8 mouse cellular contexts compared by ENCODE assay signal in the genomic region with DNA sequence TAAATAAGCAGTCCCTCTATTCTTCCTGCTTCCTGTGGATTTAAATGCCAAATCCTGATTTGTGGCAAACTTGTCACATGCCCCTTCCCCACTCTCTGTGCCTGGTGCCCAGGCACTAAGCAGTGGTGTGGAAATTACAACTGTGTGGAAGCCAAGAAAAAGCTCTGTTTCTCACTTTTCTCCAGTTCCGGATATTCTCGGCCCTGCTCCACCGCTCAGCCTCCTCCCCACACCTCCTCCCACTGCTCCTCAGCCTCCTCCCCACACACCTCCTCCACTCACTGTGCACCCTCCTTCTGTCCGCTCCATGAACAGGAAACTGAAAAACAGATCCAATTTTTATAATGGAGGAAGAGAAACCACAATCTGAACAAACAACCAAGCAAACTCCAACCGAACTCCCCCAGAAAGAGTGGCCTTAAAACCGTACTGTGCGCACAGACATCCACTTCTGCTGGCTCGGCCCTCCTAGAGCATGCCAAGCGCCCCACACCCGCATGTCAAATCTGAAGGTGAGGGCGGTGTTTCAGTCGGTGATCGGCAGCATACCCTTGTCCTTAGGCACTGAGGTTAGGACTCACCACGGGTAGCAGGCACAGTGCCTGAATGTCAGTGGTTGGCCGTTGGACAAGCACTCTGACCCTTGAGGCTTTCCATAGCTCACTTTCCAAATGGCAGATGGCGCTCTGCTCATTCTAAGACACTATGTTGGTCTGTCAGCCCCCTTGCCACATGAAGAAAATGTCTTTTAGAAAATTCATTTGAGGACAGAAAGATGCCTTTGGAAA.
DNase-seq lines count a peak whose midpoint lies in the region; ATAC-seq and TF ChIP-seq lines count a peak whose summit lies in the region.

No protein-coding gene starts in this region.

- H3K4me2 ChIP-seq in embryonic facial prominence, embryonic 15.5 days (replicated peaks) = peak overlapping the region; percentile 16; the same call in 1 of the 2 replicates

- H3K9ac ChIP-seq in embryonic facial prominence, embryonic 15.5 days = no peak overlapping the region

- 0 out of 2 replicates have a peak, but pooled peaks cover 4% of the 10 kb centered on the region for H3K36me3 ChIP-seq in embryonic facial prominence, embryonic 15.5 days

- no peaks in the 10 kb centered on the region; the same call in 1 of the 2 replicates for H3K9me3 ChIP-seq in embryonic facial prominence, embryonic 15.5 days (replicated peaks)

- TF ChIP-seq CTCF in left cerebral cortex, adult 2 months (IDR thresholded peaks at IDR 0.05) = no peak

- peaks cover 57% of the 10 kb centered on the region for H3K4me1 ChIP-seq in embryonic facial prominence, embryonic 15.5 days

- ATAC-seq in embryonic facial prominence, embryonic 15.5 days (ENCODE audit: insufficient number of reproducible peaks, low FRiP score, low TSS enrichment, low read depth) = 0 out of 2 replicates have a peak, but pooled peaks have one; percentile 66

- intact Hi-C loops in left cerebral cortex, adult 2 months (cut with DNase I) = loop anchor here (5.0 kb wide), 2 partner anchors 62 to 1168 kb away; no protein-coding TSS in a partner anchor

- H3K27me3 ChIP-seq in embryonic facial prominence, embryonic 15.5 days = no peaks in the 10 kb centered on the region

- 57% methylated on average over 16 of the region's 16 CpGs for WGBS in embryonic facial prominence, embryonic 15.5 days

- no peak overlapping the region for H3K4me3 ChIP-seq in embryonic facial prominence, embryonic 15.5 days (replicated peaks)
- no peak overlapping the region for H3K4me3 ChIP-seq in left cerebral cortex, adult 2 months

- 0 out of 2 replicates have a peak overlapping the region, but pooled peaks have one; percentile 23 for H3K27ac ChIP-seq in embryonic facial prominence, embryonic 15.5 days (replicated peaks)
- peak overlapping the region; percentile 91 for H3K27ac ChIP-seq in left cerebral cortex, adult 2 months

- peak; percentile 25 for DNase-seq in embryo, embryonic 10 days (ENCODE audit: low spot score)
- no peak for DNase-seq in embryo, embryonic 9.5 days (ENCODE audit: extremely low spot score)
- DNase-seq in ES-CJ7 (ENCODE audit: low read depth, low spot score) (peak; percentile 19), MN1 (ENCODE audit: low spot score) (no peak)
- peak; percentile 57 to 75 for DNase-seq in left cerebral cortex, adult 2 months (ENCODE audit: extremely low spot score in 1 of 2, low spot score in 2 of 2)
- no peak for DNase-seq in testis, postnatal 10 days (ENCODE audit: low spot score)
- no peak for DNase-seq in yolk sac, embryonic 10.5 days (ENCODE audit: low spot score)

Comparison
In these comparisons a context has a peak if more than half of its experiments do, and no peak if none do; other contexts are left out.
1. DNase-seq: peak in embryo, embryonic 10 days (single experiment), ES-CJ7 (single experiment) and left cerebral cortex, adult 2 months (2 of 2); none in embryo, embryonic 9.5 days (single experiment), testis, postnatal 10 days (single experiment), yolk sac, embryonic 10.5 days (single experiment) and MN1 (single experiment).